In genomic region chr1:39177211-39177610, GRCm38 (mm10) we compare ENCODE assay signal across 15 mouse cellular contexts. TPM values are rescaled to one million over a fixed set of nuclear protein-coding genes. Genes with fewer than 3 reads are reported as not detected.
DNase-seq lines count a peak whose midpoint lies in the region; ATAC-seq and TF ChIP-seq lines count a peak whose summit lies in the region.
"Had no signal": no experiment of that assay in that cellular context is flagged by ENCODE, and none has a peak within 500 bp of the region (broad histone marks: within the 10 kb centered on the region; RNA-seq: fewer than 3 reads in every experiment).

No protein-coding gene starts in this region.

- H3K9me3 ChIP-seq in forebrain, embryonic 15.5 days, result no peaks in the 10 kb centered on the region
- no peaks in the 10 kb centered on the region for H3K9me3 ChIP-seq in forebrain, embryonic 12.5 days
- H3K9me3 ChIP-seq: hindbrain, embryonic 15.5 days; limb, embryonic 10.5 days had no signal

- DNase-seq in layer of hippocampus, postnatal 14 days (ENCODE audit: low spot score in 2 of 2), result peak; percentile 50 to 63
- DNase-seq in left cerebral cortex, postnatal 4 days, result peak; percentile 14
- no peak for DNase-seq in thymus, postnatal 14 days
- no peak for DNase-seq in spleen, adult 12 weeks (ENCODE audit: low spot score)
- no peak for DNase-seq in urinary bladder, postnatal 36 days (ENCODE audit: low spot score in 2 of 2)
- DNase-seq: thymus, postnatal 25 days had no signal

- no peak for TF ChIP-seq CTCF in cortical plate, adult 2 months (IDR thresholded peaks at IDR 0.05; ENCODE audit: extremely low read depth, insufficient read depth, low read length)

- H3K9ac ChIP-seq in forebrain, embryonic 15.5 days (replicated peaks), result no peak overlapping the region
- H3K9ac ChIP-seq in forebrain, embryonic 12.5 days, result no peak overlapping the region
- H3K9ac ChIP-seq: hindbrain, embryonic 15.5 days; liver, embryonic 15.5 days had no signal

- no peaks in the 10 kb centered on the region for H3K27me3 ChIP-seq in forebrain, embryonic 15.5 days
- no peaks in the 10 kb centered on the region for H3K27me3 ChIP-seq in forebrain, embryonic 12.5 days
- H3K27me3 ChIP-seq: hindbrain, embryonic 15.5 days; liver, embryonic 15.5 days had no signal

- intact Hi-C loops in left cerebral cortex, postnatal 4 days (cut with DNase I), result no loop called here

- no peaks in the 10 kb centered on the region for H3K4me1 ChIP-seq in forebrain, embryonic 15.5 days
- no peaks in the 10 kb centered on the region for H3K4me1 ChIP-seq in forebrain, embryonic 12.5 days
- H3K4me1 ChIP-seq in cortical plate, adult 2 months (ENCODE audit: control insufficient read depth, insufficient read depth, low read length), result no peaks in the 10 kb centered on the region
- H3K4me1 ChIP-seq: hindbrain, embryonic 15.5 days; limb, embryonic 10.5 days; liver, embryonic 15.5 days had no signal

- H3K36me3 ChIP-seq in forebrain, embryonic 15.5 days, result no peaks in the 10 kb centered on the region
- no peaks in the 10 kb centered on the region for H3K36me3 ChIP-seq in forebrain, embryonic 12.5 days (replicated peaks)
- H3K36me3 ChIP-seq: hindbrain, embryonic 15.5 days; limb, embryonic 10.5 days; liver, embryonic 15.5 days had no signal

- 0 out of 2 replicates have a peak, but pooled peaks have one; percentile 19 for TF ChIP-seq POLR2A in cortical plate, adult 2 months (IDR thresholded peaks at IDR 0.05; ENCODE audit: extremely low read depth, insufficient read depth, low read length)

- WGBS in forebrain, embryonic 15.5 days, result 78% methylated on average over 14 of the region's 14 CpGs
- 90% methylated on average over 14 of the region's 14 CpGs for WGBS in forebrain, embryonic 12.5 days

- H3K4me2 ChIP-seq in forebrain, embryonic 15.5 days (replicated peaks), result no peak overlapping the region
- no peak overlapping the region for H3K4me2 ChIP-seq in forebrain, embryonic 12.5 days
- H3K4me2 ChIP-seq: hindbrain, embryonic 15.5 days; liver, embryonic 15.5 days had no signal

- H3K4me3 ChIP-seq in forebrain, embryonic 15.5 days, result no peak overlapping the region
- H3K4me3 ChIP-seq in forebrain, embryonic 12.5 days (replicated peaks), result no peak overlapping the region
- H3K4me3 ChIP-seq in cortical plate, adult 2 months (ENCODE audit: insufficient read depth, low read length), result no peak overlapping the region
- H3K4me3 ChIP-seq: hindbrain, embryonic 15.5 days; limb, embryonic 10.5 days; liver, embryonic 15.5 days had no signal

- no peak for ATAC-seq in forebrain, embryonic 15.5 days (replicated peaks)
- ATAC-seq in forebrain, embryonic 12.5 days (ENCODE audit: low FRiP score), result no peak

- H3K27ac ChIP-seq in forebrain, embryonic 15.5 days (replicated peaks), result 0 out of 2 replicates have a peak overlapping the region, but pooled peaks have one; percentile 15
- H3K27ac ChIP-seq in forebrain, embryonic 12.5 days, result no peak overlapping the region
- H3K27ac ChIP-seq in cortical plate, adult 2 months (ENCODE audit: insufficient read depth, low read length), result peak overlapping the region; percentile 82; the same call in 1 of the 2 replicates
- H3K27ac ChIP-seq: hindbrain, embryonic 15.5 days; limb, embryonic 10.5 days; liver, embryonic 15.5 days; macrophage had no signal

RNA-seq across cellular contexts. Expression of gene Npas2, which starts 16.3 kb away (rescaled TPM):
- polyA plus RNA-seq in forebrain, embryonic 15.5 days (2015; fragmentation: Nextera tagmentation; extraction: Ambion mirVana), result 0.86 and 0.99 TPM in 2 replicates
- 0.09 and 0.22 TPM in 2 replicates for polyA plus RNA-seq in forebrain, embryonic 12.5 days (2016; fragmentation: Nextera tagmentation; extraction: Ambion mirVana)
- polyA plus RNA-seq in cortical plate, adult 2 months (2012; rRNA removed), result 21.9 and 22.9 TPM in 2 replicates
- total RNA-seq in layer of hippocampus, postnatal 14 days (2021), result 10 to 100 TPM; 19.4 to 20.7 TPM
- 10 to 100 TPM; 36.5 to 38.2 TPM for total RNA-seq in left cerebral cortex, postnatal 4 days (2021)
- total RNA-seq: granulocyte monocyte progenitor cell, adult 5-6 weeks; MEL had no signal

Comparison
In these comparisons a context has a peak if more than half of its experiments do, and no peak if none do; other contexts are left out.
1. DNase-seq: peak in layer of hippocampus, postnatal 14 days (2 of 2) and left cerebral cortex, postnatal 4 days (single experiment); none in thymus, postnatal 14 days (single experiment), spleen, adult 12 weeks (single experiment) and urinary bladder, postnatal 36 days (0 of 2).
2. RNA of gene Npas2, which starts 16.3 kb away (polyA plus RNA-seq): 21.9 to 22.9 TPM in cortical plate, adult 2 months; 0.86 to 0.99 TPM in forebrain, embryonic 15.5 days and 0.09 to 0.22 TPM in forebrain, embryonic 12.5 days; every median in the first group is over 10 times any median in the second.